Mouse (Mus musculus) cerebellum, adult 9-10 months (tissue): ENCODE data around the gene Gm26602.

Source experiments
- DNase-seq: peaks from one replicate; pipeline ENCODE4 v3.0.0; 2022

Gm26602 gene

GRCm38 (mm10) chr10:79934272-79934721 is 23.6 kb downstream of the Gm26602 start:
- peak; percentile 77 for DNase-seq

DNA sequence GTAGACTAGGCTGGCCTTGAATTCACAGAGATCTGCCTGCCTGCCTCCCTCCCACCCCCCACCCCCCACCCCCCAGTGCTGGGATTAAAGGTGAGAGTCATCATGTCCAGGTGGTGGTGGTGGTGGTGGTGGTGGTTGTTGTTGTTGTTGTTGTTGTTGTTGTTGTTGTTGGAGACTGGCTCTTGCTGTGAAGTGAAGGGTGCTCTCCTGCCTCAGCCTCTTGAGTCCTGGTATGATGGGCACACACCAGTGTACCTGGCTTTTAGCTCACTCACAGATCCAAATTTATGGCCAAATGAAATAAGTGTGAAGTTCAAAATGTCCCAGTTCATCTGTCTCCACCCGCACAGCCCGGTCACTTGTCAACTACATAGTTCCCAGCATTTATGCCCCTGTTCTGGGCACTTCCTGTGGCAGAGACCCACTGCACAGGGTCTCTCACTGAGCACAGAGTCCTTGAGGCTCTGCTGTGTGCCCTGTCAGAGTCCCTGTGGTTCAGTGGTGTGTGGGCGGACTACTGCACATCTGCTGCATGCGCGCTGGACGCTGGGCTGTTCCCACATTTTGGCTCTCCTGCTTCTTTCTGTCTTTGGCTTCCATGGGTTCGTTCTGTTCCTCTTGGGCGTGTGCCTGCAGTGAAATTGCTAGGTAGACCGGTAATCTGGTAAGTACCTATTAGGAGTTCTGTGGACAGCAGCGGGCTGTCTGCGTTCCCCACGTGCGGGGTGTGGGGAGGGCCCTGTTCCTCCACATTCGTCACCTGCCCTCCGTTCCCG is 24.3 kb downstream of the Gm26602 start:
- DNase-seq: no peak

- peak; percentile 61 for DNase-seq
These were observed 25.7 kb downstream of the Gm26602 start for GRCm38 (mm10) chr10:79936284-79936910.

- DNase-seq: peak; percentile 67
These were observed 26.3 kb downstream of the Gm26602 start for GRCm38 (mm10) chr10:79936911-79937441.

GRCm38 (mm10) chr10:79937775-79938526 is 27.3 kb downstream of the Gm26602 start:
- no peak for DNase-seq

DNA sequence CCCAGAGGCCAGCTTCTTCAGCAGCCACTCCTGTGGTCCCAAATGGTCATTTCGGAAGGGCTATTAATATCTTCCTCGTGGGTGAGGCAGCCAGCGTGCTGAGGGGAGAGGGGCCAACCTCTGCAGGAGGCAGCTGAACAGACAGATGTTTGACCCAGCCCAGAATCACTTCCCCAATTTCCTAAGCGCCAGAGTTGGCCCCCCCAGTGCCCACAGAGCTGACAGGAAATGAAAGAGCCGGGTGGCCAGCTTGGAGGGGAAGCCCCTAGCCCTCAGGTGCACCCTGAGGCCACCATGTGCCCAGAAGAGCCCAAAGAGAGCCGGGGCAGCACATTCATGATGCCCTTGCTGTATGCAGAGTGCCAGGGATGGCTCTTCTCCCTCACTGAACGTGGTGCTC is 30.1 kb downstream of the Gm26602 start:
- DNase-seq: no peak

DNA sequence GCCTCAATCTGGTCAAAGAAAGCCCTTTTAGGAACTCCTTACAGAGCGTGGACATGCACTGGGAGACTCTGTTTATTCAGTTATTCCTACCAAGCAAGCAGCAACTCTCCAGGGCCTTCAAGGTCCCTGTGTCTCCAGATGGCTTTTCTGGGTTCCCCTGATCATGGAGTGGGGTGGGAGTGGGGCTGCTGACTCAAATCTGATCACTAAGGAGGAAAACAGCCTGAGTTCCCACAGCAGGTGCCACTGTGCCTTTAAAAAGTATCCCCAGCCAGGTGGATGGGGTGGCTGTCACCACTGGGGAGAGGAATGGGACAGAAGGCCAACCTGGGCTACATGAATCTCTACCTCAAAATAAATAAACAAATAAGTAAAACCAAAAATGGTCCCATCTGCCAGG is 32.3 kb downstream of the Gm26602 start:
- no peak for DNase-seq

GRCm38 (mm10) chr10:79943471-79943901 is 32.8 kb downstream of the Gm26602 start:
- no peak for DNase-seq

GRCm38 (mm10) chr10:79945507-79946234 is 35.0 kb downstream of the Gm26602 start:
- DNase-seq: no peak

DNA sequence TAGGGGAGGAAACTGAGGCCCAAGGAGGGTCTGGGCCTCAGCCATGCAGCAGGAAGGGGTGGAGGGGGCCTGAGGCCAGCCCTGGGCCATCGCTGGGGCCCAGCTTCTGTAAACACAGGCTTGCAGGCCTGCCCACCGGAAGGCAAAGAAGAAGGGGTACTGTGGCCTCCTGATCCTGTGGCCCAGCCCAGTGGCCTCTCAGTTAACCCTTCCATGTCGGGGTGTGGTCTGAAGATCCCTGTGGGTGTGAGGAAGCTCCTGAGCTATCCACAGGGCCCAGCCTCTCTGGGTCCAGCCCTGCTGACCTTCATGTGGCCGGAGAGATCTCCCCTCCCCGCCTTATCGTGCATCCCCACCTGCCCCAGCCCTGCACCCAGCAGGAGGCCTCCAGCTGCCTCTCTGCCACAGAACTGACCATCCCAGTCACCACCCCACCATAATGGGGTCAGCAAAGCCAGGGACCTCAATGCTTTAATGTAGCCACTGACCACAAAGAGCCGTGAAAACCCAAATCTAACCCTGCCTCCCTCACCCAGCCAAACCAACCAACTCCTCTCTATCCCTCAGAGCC is 36.2 kb downstream of the Gm26602 start:
- no peak for DNase-seq

DNA sequence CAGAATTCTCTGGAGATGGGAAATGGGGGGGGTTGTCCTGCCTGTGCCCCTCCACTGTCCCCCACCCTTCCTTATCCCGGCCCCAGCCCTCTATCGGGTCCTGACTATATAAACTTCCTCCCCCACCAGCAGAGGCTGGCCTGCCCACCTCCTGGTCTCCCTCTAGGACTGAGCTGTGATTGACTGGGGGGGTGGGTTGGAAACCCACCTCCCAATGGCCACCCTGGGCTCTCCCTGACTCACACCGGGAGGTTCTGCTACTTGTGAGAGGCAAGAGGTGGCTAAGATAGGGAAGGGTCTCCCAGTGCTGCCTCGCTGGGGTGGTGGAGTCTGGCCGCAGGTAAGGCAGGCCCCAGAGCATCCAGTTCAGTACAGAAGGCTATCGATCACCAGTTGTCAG is 36.8 kb downstream of the Gm26602 start:
- no peak for DNase-seq

- no peak for DNase-seq
These were observed 39.2 kb downstream of the Gm26602 start for GRCm38 (mm10) chr10:79949873-79950272.

- DNase-seq: no peak
These were observed 40.0 kb downstream of the Gm26602 start for GRCm38 (mm10) chr10:79950661-79951060.

DNA sequence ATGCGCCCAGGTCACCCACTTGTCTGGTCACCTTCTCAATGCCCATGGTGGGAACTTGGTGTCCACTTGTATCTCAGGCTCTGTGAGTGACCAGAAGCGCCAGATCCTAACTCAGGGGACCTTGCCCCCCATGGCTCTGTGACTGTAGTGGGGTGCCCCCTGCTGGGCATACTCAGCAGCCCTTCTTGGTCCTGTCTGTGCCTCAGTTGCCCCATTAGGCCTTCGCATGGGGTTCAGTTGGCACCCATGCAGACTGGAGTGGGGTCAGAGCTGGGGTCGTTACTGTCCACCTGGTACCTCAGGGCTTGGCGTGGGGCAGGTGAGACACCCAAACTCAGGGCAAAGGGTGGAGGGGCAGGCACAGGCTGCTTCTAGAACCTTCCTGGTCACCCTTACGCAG is 43.3 kb downstream of the Gm26602 start:
- DNase-seq: no peak

- no peak for DNase-seq
These were observed 45.0 kb downstream of the Gm26602 start for GRCm38 (mm10) chr10:79955691-79956090.

DNA sequence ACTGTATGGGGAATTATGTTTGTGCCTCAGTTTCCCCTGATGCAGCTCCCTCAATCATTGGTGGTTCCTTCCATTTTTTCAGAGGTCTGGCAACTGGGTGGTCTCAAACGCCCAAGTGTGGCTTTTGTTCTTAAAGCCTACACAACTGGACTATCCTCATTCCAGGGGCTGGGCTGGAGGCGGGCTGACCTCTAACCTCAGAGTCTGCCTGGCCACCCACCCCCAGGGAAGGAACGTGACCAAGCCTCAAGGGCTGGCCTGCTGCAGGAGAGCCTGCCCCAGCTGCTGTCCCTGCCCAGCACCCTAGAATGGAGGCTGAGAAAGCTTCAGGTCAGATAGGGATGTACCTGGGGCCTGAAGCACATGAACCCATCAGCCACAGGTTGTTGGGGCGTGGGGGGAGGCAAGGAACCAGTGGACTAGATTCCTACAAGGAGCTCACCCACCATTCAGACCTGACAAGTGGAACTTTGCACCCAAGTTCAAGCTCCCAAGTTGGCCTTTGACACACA is 46.0 kb downstream of the Gm26602 start:
- no peak for DNase-seq

- DNase-seq: peak; percentile 84
These were observed 47.6 kb downstream of the Gm26602 start for GRCm38 (mm10) chr10:79958140-79958816.

DNA sequence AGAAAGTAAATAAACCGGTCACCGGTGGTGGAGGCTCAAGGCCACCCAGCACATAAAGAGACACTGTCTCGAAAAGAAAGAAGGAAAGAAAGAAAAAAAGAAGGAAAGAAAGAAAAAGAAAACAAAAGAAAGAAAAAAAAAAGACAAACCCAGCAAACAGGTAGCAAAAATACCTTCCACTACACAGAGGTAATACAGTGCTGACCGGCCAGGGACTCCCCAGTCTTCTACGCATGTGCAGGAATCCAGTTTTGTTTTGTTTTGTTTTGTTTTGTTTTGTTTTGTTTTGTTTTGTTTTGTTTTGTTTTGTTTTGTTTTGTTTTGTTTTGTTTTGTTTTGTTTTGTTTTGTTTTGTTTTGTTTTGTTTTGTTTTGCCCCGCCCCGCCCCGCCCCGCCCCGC is 48.8 kb downstream of the Gm26602 start:
- DNase-seq: peak; percentile 82

GRCm38 (mm10) chr10:79959847-79960601 is 49.4 kb downstream of the Gm26602 start, which contains the start of gene Wdr18:
Gene Wdr18, plus strand, starts transcription at chr10:79960152.
- peak; percentile 100 for DNase-seq
